Mouse (Mus musculus): Measurements from ENCODE around the gene Unc93b1. TPM values are rescaled to one million over a fixed set of nuclear protein-coding genes. Genes with fewer than 3 reads are reported as not detected.
A peak's percentile ranks its signal among the peaks of the same experiment; 100 is the strongest.

Gene Unc93b1
- total and polyA plus RNA-seq, 2 experiments: 41.1 to 102 TPM

DNA sequence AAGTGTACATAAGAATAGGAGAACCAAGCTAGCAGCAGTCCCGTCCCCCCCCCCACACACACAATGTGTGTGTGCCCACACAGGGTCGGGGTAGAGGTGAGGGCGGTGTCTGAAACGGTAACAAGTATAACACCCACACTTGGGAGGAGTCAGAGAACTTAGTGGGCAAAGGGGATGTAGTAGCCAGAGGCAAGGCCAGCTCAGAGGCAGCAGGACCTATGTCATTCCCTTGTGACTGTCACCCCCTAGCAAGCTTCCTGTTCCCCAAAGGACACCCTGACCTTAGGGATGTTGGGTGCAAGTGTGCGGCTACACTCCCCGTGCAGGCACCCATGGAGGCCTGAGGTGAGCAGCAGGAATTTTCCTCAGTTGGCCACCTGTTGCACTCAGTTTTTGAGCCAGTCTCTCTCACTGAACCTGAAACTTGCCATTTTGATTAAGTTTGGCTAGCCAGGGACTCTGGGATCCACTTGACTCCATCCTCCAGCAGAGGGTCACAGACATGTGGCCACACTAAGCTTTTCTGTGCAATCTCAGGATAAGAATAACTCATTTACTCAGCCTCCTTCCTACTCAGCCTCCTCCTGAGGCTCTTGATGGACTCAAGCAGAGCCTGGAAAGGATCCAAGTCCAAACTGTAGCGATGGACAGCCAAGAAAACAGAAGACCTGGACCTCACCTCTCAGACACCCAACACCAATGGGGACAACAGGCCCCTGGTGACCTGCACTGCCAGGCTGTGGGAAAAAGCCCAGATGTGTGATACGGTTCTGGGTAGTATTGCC is 26.9 kb upstream of the Unc93b1 start:
- 44% methylated on average over 8 of the region's 8 CpGs for WGBS
- DNase-seq (ENCODE audit: extremely low read depth, low read depth, low spot score): peak; percentile 43
- peaks cover 4% of the 10 kb centered on the region; the same call in 1 of the 2 replicates for H3K79me2 ChIP-seq (ENCODE audit: control insufficient read depth, insufficient read depth, low read length)
- H3K27me3 ChIP-seq (ENCODE audit: control insufficient read depth, insufficient read depth, low read length): no peaks in the 10 kb centered on the region
- H3K4me1 ChIP-seq (ENCODE audit: control insufficient read depth, insufficient read depth, low read length): peaks cover 20% of the 10 kb centered on the region
- H3K9ac ChIP-seq (ENCODE audit: low read depth, low read length): no peak overlapping the region
- no peak overlapping the region for H3K4me3 ChIP-seq (ENCODE audit: insufficient read depth, low read depth, low read length)
- no peaks in the 10 kb centered on the region for H3K36me3 ChIP-seq (ENCODE audit: control insufficient read depth, insufficient read depth, low read length)
- H3K27ac ChIP-seq (replicated peaks; ENCODE audit: insufficient read depth, low read depth, low read length): peak overlapping the region; percentile 67
- TF ChIP-seq CTCF (IDR thresholded peaks at IDR 0.05; ENCODE audit: low read depth, low read length): no peak
- no peak for TF ChIP-seq POLR2A (IDR thresholded peaks at IDR 0.05; ENCODE audit: extremely low read depth, insufficient read depth, low read length)

DNA sequence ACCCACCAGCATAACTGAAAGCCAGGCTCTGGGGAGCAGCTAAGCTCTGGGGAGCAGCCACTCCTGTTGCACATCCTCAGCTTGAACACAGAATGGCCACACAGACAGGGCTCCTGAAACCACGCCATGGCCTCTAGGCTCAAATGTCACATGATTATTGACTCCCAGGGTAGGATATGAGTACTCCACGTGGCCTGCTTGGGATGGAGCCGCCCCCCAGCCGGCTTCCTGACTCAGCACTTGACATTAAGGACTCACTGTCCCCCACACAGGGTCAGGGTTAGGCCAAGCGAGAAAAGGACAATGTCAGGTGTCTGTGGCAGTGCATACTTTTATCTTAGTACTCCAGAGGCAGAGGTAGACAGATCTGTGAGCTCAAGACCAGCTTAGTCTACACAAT is 24.8 kb upstream of the Unc93b1 start:
- no peaks in the 10 kb centered on the region; the same call in 1 of the 2 replicates for H3K79me2 ChIP-seq (ENCODE audit: control insufficient read depth, insufficient read depth, low read length)

DNA sequence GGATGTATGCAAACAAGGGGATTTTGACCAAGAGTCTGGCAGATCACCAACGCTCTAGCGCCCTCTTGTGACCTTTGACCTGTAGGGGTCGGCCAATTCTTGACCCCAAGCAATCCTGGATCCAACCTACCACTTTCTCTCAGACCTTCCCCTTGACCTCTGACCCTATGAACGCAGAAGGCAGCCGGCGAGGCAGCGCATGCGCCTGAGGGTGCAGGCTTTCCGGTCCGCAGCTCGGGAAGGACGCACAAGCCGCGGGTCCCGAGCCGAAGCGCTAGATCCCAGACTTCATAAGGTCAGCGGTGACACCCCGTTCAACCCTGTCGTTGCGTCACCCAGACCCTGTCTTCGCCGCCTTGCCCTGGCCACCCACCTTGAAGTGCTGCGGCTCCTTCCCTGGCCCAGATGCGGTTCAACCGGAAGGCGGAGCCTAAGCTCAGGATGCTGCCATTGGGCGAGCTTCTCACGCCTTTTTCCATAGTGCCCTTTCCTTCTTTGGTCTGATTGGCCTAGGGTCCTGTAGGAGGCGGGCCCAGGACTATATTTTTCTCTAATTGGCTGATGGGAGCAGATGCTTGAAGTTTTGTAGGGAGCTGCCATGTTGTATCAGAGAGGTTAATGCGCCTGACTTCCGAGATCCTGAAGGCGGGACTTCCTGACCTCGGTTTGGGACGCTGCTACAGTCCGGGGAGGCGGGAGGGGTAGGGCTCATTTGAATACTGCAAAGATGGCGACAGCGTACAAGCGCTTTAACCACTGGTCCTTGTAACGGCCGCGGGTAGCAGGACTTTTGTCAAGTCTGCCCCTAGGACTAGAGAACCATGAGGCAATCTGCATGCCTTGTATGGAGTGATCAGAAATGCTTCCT is 22.4 kb upstream of the Unc93b1 start, which contains the start of gene Ndufs8:
Ndufs8 (minus strand) TSS at position 438 of the 868 bp plus-strand sequence.
- DNase-seq (ENCODE audit: extremely low read depth, low read depth, low spot score): peak; percentile 98
- under 1% methylated on average over 43 of the region's 43 CpGs for WGBS
- H3K4me1 ChIP-seq (ENCODE audit: control insufficient read depth, insufficient read depth, low read length): peaks cover 11% of the 10 kb centered on the region

More for the DNA sequence above, 24.8 kb upstream of the Unc93b1 start:
- 22% methylated on average over 5 of the region's 5 CpGs for WGBS
- no peaks in the 10 kb centered on the region for H3K27me3 ChIP-seq (ENCODE audit: control insufficient read depth, insufficient read depth, low read length)
- H3K9ac ChIP-seq (ENCODE audit: low read depth, low read length): no peak overlapping the region
- no peak overlapping the region for H3K27ac ChIP-seq (replicated peaks; ENCODE audit: insufficient read depth, low read depth, low read length)
- peaks cover 23% of the 10 kb centered on the region for H3K4me1 ChIP-seq (ENCODE audit: control insufficient read depth, insufficient read depth, low read length)
- H3K4me3 ChIP-seq (ENCODE audit: insufficient read depth, low read depth, low read length): no peak overlapping the region
- TF ChIP-seq POLR2A (IDR thresholded peaks at IDR 0.05; ENCODE audit: extremely low read depth, insufficient read depth, low read length): no peak
- no peak for TF ChIP-seq CTCF (IDR thresholded peaks at IDR 0.05; ENCODE audit: low read depth, low read length)
- DNase-seq (ENCODE audit: extremely low read depth, low read depth, low spot score): no peak
- no peaks in the 10 kb centered on the region for H3K36me3 ChIP-seq (ENCODE audit: control insufficient read depth, insufficient read depth, low read length)

DNA sequence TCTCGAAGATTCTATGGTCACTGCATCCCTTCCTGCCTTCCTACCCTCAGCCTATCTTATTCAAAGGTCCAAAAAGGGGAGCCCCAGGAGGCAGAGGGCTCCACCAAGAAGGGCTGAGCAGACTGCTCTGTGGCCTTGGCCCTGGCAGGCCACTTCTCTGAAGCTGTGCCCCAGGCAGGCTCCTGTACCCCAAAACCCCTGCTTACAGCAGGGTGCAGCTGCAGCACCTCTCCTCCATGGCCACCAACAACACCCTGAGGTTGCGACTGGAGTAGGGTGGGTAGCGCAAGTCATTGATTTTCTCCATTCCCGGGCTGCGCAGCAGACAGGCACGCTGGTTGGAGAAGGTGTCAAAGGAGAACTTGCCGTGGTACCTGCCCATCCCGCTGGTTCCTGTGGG is 21.3 kb upstream of the Unc93b1 start:
- no peak for DNase-seq (ENCODE audit: extremely low read depth, low read depth, low spot score)
- H3K9ac ChIP-seq (ENCODE audit: low read depth, low read length): peak overlapping the region; percentile 70; the same call in 1 of the 2 replicates
- H3K27me3 ChIP-seq (ENCODE audit: control insufficient read depth, insufficient read depth, low read length): no peaks in the 10 kb centered on the region
- H3K27ac ChIP-seq (replicated peaks; ENCODE audit: insufficient read depth, low read depth, low read length): 0 out of 2 replicates have a peak overlapping the region, but pooled peaks have one; percentile 73
- 75% methylated on average over 8 of the region's 8 CpGs for WGBS
- peak overlapping the region; percentile 55; the same call in 1 of the 2 replicates for H3K4me3 ChIP-seq (ENCODE audit: insufficient read depth, low read depth, low read length)
- H3K79me2 ChIP-seq (ENCODE audit: control insufficient read depth, insufficient read depth, low read length): no peaks in the 10 kb centered on the region
- H3K36me3 ChIP-seq (ENCODE audit: control insufficient read depth, insufficient read depth, low read length): no peaks in the 10 kb centered on the region
- TF ChIP-seq CTCF (IDR thresholded peaks at IDR 0.05; ENCODE audit: low read depth, low read length): no peak
- TF ChIP-seq POLR2A (IDR thresholded peaks at IDR 0.05; ENCODE audit: extremely low read depth, insufficient read depth, low read length): no peak
- H3K4me1 ChIP-seq (ENCODE audit: control insufficient read depth, insufficient read depth, low read length): peaks cover 11% of the 10 kb centered on the region

More for the DNA sequence above, 22.4 kb upstream of the Unc93b1 start, which contains the start of gene Ndufs8:
- peak within 1 kb of the TSS; percentile 76 for H3K4me3 ChIP-seq (ENCODE audit: insufficient read depth, low read depth, low read length)
- H3K27ac ChIP-seq (replicated peaks; ENCODE audit: insufficient read depth, low read depth, low read length): peak within 1 kb of the TSS; percentile 87
- peak within 1 kb of the TSS; percentile 75 for H3K9ac ChIP-seq (ENCODE audit: low read depth, low read length)
- no peaks in the 10 kb centered on the region for H3K79me2 ChIP-seq (ENCODE audit: control insufficient read depth, insufficient read depth, low read length)
- TF ChIP-seq CTCF (IDR thresholded peaks at IDR 0.05; ENCODE audit: low read depth, low read length): no peak
- TF ChIP-seq POLR2A (IDR thresholded peaks at IDR 0.05; ENCODE audit: extremely low read depth, insufficient read depth, low read length): peak; percentile 54; the same call in 1 of the 2 replicates
- no peaks in the 10 kb centered on the region for H3K36me3 ChIP-seq (ENCODE audit: control insufficient read depth, insufficient read depth, low read length)
- no peaks in the 10 kb centered on the region for H3K27me3 ChIP-seq (ENCODE audit: control insufficient read depth, insufficient read depth, low read length)

DNA sequence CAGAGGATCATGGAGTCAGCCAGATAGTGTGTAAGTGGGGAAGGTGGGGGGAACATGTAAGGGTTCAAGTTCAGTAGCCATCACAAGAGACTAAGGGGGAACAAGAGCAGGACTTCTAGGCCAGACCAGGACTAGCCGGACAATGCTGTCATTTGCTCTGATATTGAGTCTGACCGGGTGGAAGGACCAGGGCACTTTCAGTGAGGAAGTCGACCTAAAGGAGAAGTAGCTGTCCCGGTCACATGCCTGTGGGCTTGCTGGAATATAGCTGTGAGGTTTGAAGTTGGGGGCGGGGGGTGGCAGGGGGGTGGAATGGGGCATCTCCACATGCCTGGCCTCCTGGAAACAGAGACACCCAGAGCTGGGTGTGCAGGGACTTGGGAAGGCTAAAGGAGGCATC is 20.5 kb upstream of the Unc93b1 start:
- 90% methylated on average over 5 of the region's 5 CpGs for WGBS
- Histone ChIP-seq H3K4me3 (ENCODE audit: insufficient read depth, low read depth, low read length) (no peak overlapping the region), H3K9ac (ENCODE audit: low read depth, low read length) (no peak overlapping the region), H3K27me3 (ENCODE audit: control insufficient read depth, insufficient read depth, low read length) (no peaks in the 10 kb centered on the region), H3K36me3 (ENCODE audit: control insufficient read depth, insufficient read depth, low read length) (no peaks in the 10 kb centered on the region), H3K27ac (replicated peaks; ENCODE audit: insufficient read depth, low read depth, low read length) (no peak overlapping the region), H3K79me2 (ENCODE audit: control insufficient read depth, insufficient read depth, low read length) (no peaks in the 10 kb centered on the region), H3K4me1 (ENCODE audit: control insufficient read depth, insufficient read depth, low read length) (peaks cover 11% of the 10 kb centered on the region)
- DNase-seq (ENCODE audit: extremely low read depth, low read depth, low spot score): peak; percentile 38
- TF ChIP-seq POLR2A (IDR thresholded peaks at IDR 0.05; ENCODE audit: extremely low read depth, insufficient read depth, low read length): no peak
- no peak for TF ChIP-seq CTCF (IDR thresholded peaks at IDR 0.05; ENCODE audit: low read depth, low read length)

All from liver, adult 2 months (tissue).